Mouse (Mus musculus) urinary bladder, postnatal 4 days (tissue): Measurements from ENCODE around the gene Zfp287.
"Not testable (repeated sequence)": the region's sequence is repeated elsewhere in the genome, so short reads cannot be mapped to it uniquely, and the experiment has no call there.

Source experiments
- DNase-seq, 2 experiments: peaks; one replicate each; pipeline ENCODE4 v3.0.0; 2021 to 2022; ENCODE audit warnings: low spot score in 2 of 2

Zfp287 gene

DNA sequence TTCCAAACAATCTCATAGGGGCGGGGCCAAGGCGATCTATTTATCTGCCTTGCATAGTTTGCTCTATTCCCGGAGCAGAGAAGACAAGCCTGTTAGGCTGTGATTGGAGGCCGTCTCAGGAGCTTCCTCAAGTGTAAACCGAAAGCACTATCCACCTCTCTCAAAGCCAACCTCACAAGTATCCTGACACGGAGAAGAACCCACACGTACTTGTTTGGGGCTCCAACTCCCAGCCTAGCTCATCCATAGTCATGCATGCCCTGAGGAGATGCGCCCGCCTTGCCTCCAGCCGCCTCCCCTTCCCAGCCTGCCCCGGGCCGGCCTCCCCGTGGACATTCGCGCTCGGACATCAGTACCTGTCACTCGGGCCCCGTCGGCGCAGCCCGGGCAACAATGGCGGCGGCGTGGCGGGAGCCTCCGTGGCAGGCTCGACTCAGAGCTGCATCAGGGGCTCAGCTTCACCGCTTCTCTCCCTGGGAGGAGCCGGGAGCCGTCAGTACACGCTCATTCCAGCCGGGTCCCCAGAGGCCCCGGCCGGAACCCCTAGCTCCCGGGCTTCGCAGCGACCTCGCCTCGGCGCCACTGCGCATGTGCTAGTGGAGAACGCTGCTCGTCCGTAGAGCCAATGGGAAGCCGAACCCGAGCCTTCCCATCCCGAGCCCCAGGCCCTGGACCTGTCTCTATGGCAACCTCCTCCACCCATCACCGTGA lies at the start of gene Zfp287:
Gene Zfp287 (minus strand): TSS at position 595 of the 711 bp plus-strand sequence.
- DNase-seq, result peak; percentile 81 to 86

DNA sequence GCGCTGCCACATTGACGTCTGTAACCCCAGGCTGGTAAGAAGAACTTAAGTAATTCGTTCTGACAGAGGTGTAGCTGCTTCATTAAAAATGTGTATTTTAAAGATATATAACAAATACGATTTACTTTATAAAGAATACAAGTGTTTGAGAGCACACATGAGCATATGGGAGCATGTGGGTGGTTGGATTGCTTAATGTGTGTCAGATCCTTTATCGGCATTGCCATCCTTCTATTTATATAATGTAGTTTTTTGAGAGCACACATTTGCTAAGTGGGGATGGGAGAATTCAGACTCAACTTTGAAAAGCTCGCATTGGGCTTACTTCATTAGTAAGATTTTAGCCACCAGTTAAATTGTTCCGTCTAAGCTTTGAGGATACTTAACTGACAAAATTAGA lies 44.8 kb upstream of the Zfp287 start:
- no peak for DNase-seq

DNA sequence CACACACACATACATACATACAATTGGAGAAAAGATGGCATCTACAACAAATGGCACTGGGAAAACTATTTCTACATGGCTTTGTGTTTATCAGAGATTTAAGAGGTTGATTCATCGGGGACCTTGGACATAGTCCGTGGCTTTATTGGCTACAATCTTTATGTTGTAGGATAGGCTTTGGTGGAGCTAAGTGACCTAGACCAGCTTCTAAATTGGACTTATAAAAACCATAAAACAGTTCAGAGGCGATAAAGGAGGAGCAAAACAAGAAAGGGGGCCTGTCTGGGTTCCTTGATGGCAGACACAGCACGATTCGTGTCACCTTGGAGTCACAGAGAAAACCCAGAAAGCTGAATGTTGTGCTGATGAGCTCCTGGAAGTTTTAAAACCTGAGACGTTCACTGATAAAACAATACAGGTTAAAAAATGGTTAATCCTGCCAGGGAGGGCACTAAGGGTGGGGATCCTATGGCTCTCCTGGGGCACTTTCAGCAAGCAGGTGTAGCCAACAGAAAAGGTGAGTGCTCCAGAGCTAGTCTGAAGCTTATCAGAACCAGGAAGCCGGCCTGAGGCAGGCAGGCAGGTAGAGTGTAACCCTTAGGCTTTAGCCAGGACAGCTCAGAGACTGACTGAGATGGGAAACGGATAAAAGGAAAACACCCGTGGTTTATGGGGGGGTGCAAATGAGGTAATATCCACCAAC lies 29.2 kb upstream of the Zfp287 start:
- DNase-seq, result no peak

DNA sequence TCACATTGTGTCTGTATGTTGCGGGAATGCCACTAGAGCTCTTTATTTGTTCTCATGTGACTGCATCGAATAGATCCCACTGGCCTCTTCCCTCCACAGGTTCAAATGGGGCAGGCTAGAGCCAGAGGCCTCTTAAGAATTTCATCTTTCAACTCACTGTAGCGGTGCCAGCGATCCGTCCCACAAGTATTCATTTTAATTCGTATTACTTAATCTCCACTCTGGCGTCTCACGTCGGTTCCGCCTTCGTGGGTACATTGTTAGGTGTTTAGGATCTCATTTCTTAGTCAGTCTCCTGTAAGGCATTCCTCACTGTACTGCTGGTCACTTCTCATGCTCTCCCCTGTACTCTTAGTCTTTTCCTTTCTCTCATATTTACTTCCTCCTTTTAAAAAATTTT lies 26.8 kb upstream of the Zfp287 start:
- no peak for DNase-seq

DNA sequence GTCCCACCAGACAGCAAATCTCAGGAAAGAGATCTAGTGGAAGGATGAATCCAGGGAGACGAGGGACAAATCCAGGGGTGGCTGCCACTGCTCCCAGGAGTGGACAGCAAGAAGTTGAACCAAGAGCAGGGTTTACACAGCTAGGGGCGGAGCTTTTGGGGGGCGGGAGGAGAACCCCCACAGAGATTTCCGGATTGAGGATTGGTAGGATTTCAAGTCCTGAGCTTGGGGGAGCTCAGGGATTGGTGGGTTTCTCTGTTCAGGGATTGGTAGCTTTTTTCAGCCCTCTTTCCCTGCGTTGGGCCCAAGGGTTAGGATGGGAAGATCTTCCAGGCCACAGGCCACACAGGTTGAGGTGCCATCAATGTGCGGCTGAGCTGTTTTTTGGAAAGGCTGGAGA lies 26.2 kb upstream of the Zfp287 start:
- no peak for DNase-seq

DNA sequence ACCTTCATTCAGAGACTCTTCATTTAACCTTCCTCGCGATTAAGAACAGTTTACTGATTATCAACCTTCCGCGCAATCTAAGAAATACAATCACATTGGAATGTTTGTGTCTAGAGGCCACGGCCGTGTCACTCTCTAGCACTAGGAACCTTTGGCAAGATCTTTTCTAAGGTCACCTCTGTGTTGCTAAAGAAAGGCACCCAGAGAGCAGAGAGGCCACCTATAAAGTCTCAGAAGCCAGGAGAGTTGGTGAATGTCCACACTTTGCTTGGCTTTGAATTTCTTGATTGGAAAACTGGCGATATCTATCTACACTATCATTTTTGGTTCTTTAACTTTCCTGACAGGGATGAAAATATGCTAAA lies 25.4 kb upstream of the Zfp287 start:
- no peak for DNase-seq

DNA sequence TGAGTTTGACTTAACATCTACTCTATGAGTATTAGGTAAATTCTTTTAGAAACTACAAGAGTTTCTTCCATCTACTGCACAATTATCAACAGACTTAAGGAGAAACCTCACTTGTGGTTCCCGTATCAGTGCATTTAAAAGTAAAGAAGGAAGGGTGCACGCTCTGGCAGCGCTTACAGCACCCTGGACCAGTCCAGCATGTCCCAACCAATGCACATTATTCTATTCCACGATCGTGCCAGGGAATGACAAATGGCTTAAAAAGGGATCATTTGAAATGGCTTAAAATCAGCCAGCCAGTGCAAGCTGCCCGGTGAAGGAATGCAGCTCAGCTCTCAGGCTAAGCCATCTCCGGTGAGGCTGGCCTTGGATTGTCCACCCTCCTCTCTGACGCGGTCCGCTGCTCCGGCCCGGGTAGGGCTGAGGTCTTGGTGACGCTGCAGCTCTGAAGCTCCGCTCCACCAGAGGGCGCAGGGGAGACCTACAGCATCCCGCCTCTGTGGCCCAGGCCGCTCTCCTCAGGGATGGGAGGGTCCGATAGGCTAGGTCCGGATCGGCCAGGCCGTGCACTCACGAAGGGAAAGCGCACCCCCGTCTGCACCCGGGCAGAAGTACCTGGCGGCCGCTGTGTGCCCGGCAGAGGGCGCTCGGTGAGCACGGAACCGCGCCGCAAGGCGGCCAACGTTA lies 24.9 kb upstream of the Zfp287 start:
- DNase-seq, result peak; percentile 94 to 96

DNA sequence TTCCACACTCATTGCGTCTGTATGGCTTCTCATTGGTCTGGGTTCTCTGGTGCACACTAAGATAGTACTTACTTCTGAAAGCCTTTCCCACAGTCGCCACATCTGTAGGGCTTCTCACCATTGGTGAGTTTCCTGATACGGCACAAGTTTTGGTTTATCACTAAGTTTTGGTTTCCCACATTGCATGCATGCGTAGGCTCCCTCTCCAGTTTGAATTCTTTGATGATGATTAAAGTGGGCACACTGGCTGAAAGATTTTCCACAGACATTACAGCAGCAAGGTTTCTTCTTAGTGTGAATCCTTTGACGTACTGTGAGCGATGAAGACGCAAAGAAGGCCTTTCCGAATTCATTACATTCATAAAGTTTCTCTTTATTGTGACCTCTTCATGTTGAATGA lies 21.1 kb upstream of the Zfp287 start, which contains the start of gene Gm10428:
Gene Gm10428 (plus strand): TSS at position 321 of the 400 bp plus-strand sequence.
- DNase-seq, result no peak

DNA sequence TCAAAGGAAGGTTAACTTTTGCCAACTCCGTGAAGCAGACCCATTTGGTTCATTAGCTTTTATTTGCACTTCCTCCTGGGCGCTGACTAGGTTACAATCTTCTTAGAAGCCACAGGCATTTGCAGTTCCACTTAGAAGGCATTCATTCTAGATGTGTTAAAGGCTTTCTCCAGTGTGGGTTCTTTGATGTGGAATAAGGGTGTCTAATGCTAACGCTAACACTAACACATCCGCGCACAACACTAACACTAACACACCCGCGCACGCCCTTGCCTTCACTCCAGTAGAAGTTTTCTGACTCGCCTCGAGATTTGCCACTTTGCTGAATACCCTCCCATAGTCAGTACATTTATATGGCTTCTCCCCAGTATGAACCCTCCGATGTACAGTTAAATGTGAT lies 20.5 kb upstream of the Zfp287 start:
- DNase-seq, result no peak

DNA sequence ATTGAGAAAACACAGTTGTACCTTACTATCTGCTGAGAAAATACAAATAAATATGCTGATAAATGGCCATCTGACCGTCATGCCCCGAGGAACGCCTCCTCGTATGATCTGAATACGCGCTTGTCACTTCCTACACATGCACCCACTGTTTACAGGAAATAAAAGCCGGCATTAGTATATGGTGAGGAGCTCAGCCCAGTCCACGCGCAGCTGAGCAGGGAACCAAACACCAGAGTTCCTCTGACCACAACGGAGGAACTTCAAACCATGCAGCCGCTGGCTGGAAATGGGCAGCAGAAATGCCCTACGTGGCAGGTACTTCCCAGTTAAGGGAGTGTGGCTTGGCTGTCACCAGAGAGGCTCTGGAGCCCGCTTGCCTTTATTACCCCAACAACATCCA lies 17.7 kb upstream of the Zfp287 start:
- not testable (repeated sequence) for DNase-seq

DNA sequence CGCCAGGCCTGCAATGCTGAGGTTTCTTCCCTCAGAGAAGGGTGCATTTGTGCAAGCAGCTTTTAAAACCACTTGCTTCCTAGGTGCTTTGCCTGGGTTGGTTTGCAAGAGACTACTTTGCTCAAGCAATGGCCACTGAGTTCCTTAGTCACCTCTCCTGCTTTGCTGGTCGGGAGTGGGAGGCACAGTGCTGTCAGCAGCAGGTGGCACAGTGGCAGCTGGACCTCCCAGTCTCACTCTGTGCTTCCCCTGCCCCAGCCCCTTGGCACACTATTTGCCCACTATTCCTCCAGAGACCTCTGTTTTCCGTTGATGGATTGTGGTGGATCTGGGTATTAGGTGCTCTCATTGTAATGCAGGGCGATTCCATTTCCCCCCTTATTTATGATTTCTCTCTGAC lies 16.4 kb upstream of the Zfp287 start:
- DNase-seq, result no peak

DNA sequence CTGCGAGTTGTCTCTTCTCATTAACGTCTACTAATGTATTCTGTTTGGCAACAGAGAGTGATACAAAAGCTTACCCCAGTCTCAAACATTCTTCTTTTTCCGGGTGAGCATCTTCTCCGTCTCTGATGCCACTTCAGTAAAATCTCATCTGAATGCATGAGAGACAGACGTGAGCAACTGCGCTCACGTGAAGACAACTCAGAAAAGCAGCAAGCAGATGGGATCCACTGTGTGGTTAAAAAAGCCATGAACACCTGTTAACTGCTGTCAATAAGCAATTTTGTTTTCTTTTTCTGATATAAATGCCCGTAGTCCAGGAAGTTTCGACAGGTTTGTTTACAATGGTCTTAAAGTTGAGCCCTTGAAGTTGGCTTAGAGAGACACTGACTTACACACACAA lies 15.5 kb upstream of the Zfp287 start:
- DNase-seq, result no peak

DNA sequence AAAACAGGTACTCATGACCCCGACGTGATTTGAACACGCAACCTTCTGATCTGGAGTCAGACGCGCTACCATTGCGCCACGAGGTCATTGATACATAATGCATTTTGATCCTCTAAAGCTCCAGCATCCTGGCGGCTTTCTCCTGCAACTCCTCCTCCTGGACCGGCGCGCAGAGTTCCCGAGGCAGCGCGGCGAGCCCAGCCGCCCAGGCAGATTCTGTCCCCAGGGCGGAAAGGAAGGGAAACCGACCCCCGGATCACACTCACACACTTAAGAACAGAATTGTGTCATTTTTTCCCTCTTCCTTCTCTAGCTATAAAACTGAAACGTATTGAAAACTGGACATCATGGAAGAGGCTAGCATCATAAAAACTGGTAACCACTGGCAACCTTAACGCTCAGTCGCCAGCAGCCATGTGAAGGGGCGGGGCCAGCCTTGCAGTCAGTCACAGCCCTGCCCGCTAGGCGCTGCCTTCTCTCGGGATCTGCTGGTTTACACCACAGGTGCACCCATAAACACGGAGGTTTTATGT lies 14.4 kb upstream of the Zfp287 start:
- peak in 1 of 2 experiments; percentile 72 for DNase-seq

DNA sequence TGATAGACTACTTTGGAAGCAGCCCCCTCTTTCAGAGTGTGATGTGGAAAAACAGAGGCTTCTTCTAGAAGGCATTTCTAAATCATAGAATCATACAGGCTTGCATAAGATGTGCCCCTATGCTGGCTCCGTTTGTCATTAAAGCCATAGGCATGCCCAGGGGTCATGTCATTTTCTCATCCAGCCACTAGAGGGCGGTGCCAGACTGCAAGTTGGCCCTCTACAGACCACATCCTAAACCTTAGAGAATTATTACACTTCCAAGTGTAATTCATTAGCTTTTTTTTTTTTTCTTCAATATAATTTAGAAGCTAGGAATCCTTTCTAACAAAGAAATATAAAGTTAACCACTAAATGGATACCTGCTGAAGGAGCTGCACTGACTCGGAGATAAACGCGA lies 12.4 kb upstream of the Zfp287 start:
- DNase-seq, result peak in 1 of 2 experiments; percentile 76

DNA sequence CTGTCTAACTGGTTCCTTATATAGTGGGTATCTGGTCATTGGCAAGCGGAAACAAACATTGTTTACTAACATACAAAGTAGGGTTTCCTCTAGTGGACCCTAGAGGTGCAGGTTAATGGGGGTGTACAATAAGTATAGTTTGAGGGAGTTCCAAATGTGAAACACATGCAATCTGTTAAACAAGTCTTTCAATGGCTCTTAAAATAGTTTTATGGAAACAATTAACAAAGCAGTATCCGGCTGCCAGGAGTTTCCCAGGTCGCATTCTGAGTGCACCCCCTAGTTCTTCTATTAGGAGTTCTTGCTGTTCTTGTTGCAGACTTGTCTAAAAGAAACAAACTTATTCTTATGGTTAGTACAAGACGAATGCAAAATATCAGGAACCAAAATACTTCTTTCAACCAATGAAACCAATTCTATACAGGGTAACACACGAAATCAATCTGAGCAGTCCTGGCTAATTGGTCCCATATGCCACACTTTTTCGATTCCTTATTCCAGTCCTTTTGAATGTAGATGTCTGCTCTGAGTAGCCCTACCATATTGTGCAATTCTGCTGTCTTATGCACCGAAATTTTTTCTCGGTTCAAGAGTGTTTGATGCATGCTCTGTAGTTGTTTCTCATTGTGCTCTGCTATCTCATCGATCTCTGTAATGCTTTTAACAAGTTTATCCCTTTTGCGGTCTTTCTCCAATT lies 10.7 kb upstream of the Zfp287 start:
- DNase-seq, result no peak

DNA sequence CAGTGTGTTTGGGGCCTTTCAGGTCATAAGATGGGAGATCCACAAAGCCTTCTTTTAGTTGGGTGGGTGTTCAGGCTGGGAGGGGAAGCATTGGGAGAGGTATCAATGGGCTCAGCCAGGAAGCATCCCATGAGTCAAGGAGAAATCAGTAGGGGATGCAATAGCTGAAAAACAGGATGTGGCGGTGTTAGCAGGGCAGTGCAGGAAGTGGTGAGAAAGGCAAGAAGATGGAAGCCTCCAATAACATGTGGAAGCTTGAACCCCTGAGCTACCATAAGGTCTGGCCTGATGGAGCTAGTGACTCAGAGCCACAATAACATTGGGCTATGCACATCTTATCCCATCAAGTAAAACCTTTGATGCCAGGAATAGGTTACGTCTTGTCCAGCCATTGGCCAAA lies 9.5 kb upstream of the Zfp287 start:
- no peak for DNase-seq

DNA sequence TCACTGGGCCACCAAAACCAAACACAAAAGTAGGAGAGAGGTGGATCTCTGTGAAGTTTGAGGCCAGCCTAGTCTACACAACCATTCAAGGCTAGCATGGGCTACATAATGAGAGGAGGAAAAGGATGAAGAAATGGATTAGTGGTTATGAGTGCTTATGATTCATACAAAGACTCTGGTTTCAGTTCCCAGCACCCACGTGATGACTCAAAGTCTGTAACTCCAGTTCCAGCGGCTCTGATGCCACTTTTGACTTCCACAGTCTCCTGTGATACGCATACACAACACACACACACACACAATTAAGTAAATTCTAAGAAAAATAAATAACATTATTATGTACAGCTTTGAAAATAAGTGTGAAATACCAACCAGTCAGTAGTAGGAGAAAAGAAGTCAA lies 960 bp upstream of the Zfp287 start:
- no peak for DNase-seq

DNA sequence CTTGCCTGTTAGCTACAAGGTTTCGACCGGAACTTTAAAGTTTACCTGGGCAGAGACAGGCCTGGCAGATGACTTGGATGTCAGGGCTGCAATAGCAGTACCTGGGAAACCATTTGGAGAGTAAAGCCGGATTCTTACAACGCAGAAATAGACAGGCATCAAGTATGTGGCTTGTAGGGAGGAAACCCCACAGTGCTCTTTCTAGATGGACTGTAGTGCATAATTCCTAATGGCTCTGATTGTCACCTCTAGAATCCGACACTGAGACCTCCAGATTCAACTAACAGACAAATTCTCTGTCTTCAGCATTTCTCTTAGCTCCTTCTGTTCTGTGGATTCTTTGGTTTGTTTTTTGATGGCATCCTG lies 300 bp upstream of the Zfp287 start:
- DNase-seq, result no peak

DNA sequence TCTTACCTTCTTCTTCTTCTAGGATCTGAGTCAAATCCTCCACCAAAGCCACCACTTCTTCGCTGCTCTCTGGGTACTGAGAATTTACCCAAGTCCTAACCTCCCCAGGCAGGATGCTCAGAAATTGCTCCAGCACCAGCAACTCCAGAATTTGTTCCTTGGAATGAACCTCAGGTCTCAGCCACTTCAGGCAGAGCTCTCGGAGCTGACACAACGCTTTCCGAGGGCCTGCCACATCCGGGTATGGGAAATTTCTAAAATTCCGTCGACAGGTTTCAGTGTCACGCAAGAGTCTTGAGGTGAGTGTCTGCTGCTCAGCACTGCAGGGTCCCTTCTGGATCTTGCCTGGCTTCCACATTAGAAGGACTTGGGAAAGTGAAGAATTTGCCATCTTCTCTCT lies 3.4 kb downstream of the Zfp287 start:
- DNase-seq, result no peak

DNA sequence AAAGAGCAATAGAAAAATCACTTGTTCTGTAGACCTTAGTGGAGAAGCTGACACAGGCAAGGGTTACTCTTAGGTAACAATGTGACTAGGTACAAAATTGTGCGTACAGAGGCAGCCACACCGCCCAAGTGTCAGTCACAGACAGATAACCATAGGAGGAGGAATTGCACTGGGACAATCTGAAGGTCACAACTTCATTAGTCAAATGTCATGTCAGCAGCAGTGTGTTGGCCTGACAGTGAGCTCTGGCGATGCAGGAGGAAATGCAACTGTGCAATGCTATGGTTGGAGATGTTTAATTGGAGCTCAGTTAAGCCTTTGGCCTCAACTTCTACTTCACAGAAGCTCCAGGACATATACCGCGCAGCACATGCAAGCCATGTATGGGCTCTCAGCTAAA lies 21.0 kb downstream of the Zfp287 start:
- DNase-seq, result no peak

DNA sequence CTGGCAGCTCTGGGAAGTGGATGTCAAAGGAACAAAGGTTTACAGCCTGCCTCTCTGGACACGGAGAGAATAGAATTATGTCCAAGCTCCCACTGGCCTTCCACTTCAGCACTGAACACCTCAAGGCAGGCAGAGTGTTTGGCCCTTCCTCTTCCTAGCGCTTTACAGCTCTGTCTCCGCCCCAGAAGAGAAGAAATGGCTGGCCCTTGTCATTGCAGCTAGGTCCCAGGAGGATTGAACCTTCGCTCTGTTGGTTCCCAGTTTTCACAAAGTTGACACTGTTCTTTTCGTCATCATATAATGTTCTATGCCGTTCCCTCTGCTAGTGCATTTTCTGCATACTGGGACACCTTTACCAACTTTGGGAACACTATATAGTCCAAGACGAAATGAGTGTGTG lies 23.5 kb downstream of the Zfp287 start:
- DNase-seq, result no peak

DNA sequence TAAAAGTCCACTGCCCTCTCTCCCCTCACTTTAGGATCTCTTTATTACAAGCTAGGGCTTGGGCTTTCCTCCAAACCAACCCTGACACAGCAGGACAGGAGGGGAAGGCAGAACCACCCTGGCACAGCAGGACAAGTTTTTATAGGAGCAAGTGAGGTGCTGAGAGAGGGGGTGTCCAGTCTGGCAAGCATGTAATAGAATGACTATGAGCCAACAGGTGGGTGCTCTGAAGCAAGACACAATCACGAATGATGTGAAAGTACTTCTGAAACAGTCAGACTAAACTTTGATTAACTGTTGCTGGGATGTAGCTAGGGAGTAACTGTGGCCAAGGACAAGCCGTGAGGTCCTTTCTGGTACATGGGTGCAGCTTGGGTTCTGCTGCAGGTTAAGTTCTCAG lies 25.6 kb downstream of the Zfp287 start:
- no peak for DNase-seq
